25 mouse cellular contexts compared by ENCODE assay signal in the genomic region with DNA sequence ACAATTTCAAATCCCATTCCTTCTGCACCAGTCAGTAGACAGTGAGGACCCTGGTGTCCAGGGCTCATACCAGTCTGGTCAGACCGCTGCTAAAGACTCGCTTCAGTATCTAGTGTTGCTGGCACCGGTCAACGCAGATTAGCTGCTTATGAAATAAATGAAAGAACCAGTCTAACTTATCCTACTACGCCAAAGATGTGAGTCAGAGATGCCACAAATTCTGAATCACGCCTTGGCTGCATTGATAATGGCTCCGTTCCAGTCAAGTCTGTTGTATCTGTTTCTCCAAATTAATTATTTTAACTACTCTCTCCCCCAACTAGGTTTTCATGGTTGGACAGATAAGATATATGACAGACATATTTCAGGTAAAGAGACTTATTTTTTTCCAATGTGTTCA. TPM values are rescaled to one million over a fixed set of nuclear protein-coding genes. Genes with fewer than 3 reads are reported as not detected.
DNase-seq lines count a peak whose midpoint lies in the region; ATAC-seq and TF ChIP-seq lines count a peak whose summit lies in the region.
"Had no signal": no experiment of that assay in that cellular context is flagged by ENCODE, and none has a peak within 500 bp of the region (broad histone marks: within the 10 kb centered on the region; RNA-seq: fewer than 3 reads in every experiment).

No protein-coding gene starts in this region.

- no peak for TF ChIP-seq CTCF in C2C12 (IDR thresholded peaks at IDR 0.05; ENCODE audit: control insufficient read depth, insufficient read depth, insufficient read length)

- H3K27ac ChIP-seq in hindbrain, embryonic 11.5 days (ENCODE audit: low read depth, low read length): no peak overlapping the region
- H3K27ac ChIP-seq in midbrain, embryonic 11.5 days (ENCODE audit: low read depth, low read length): no peak overlapping the region
- H3K27ac ChIP-seq: forebrain, embryonic 15.5 days; heart, embryonic 10.5 days; hindbrain, embryonic 13.5 days; hindbrain, postnatal 0 days had no signal

- ATAC-seq in hindbrain, embryonic 11.5 days (ENCODE audit: low FRiP score): no peak
- no peak for ATAC-seq in midbrain, embryonic 11.5 days (ENCODE audit: low FRiP score)
- ATAC-seq: forebrain, embryonic 15.5 days; hindbrain, postnatal 0 days had no signal

- H3K4me3 ChIP-seq in C2C12 (ENCODE audit: insufficient read depth, poor library complexity, severe bottlenecking): no peak overlapping the region
- H3K4me3 ChIP-seq in hindbrain, embryonic 11.5 days (ENCODE audit: low read depth, low read length): no peak overlapping the region
- no peak overlapping the region for H3K4me3 ChIP-seq in midbrain, embryonic 11.5 days (ENCODE audit: low read depth, low read length)
- H3K4me3 ChIP-seq: heart, embryonic 10.5 days; hindbrain, embryonic 13.5 days had no signal

- H3K4me1 ChIP-seq in hindbrain, embryonic 11.5 days (replicated peaks; ENCODE audit: control insufficient read depth, insufficient read depth, low read length): peaks cover 16% of the 10 kb centered on the region
- H3K4me1 ChIP-seq in midbrain, embryonic 11.5 days (ENCODE audit: control insufficient read depth, insufficient read depth, low read length): peaks cover 22% of the 10 kb centered on the region

- H3K9me3 ChIP-seq in hindbrain, embryonic 11.5 days (ENCODE audit: control insufficient read depth, low read length): no peaks in the 10 kb centered on the region
- H3K9me3 ChIP-seq in midbrain, embryonic 11.5 days (ENCODE audit: control insufficient read depth, low read length): no peaks in the 10 kb centered on the region
- H3K9me3 ChIP-seq: embryonic facial prominence, embryonic 10.5 days; forebrain, embryonic 15.5 days; heart, embryonic 10.5 days; hindbrain, embryonic 13.5 days had no signal

- DNase-seq in kidney, postnatal 10 days: peak; percentile 4
- no peak for DNase-seq in kidney, postnatal 4 days
- peak; percentile 53 for DNase-seq in 3134 (ENCODE audit: extremely low read depth, insufficient read length, low spot score)
- peak; percentile 78 for DNase-seq in fat pad, adult 2 months (ENCODE audit: extremely low read depth, low read depth, low spot score)
- no peak for DNase-seq in cerebellum, adult 9-10 months
- DNase-seq in hindbrain, embryonic 11.5 days (ENCODE audit: low spot score): no peak
- no peak for DNase-seq in midbrain, embryonic 11.5 days (ENCODE audit: low spot score, missing footprints)
- DNase-seq: adrenal gland, postnatal 14 days; B cell, adult 2 months; cerebellum, adult 11-12 months; cerebellum, adult 9-11 months; cerebellum, postnatal 36 days; heart, adult 18-20 months; heart, postnatal 10 days; heart, postnatal 4 days had no signal

- WGBS in hindbrain, embryonic 11.5 days: 97% methylated on average over 7 of the region's 7 CpGs
- 95% methylated on average over 7 of the region's 7 CpGs for WGBS in midbrain, embryonic 11.5 days

- H3K4me2 ChIP-seq in hindbrain, embryonic 11.5 days (replicated peaks; ENCODE audit: low read depth, low read length): no peak overlapping the region
- H3K4me2 ChIP-seq in midbrain, embryonic 11.5 days: no peak overlapping the region

- H3ac ChIP-seq in C2C12 (ENCODE audit: control insufficient read depth, insufficient read length, low read depth): no peak overlapping the region

- peaks cover 22% of the 10 kb centered on the region for H3K79me3 ChIP-seq in C2C12 (ENCODE audit: low read depth)

- peaks cover 32% of the 10 kb centered on the region for H3K79me2 ChIP-seq in C2C12 (ENCODE audit: control insufficient read depth, insufficient read depth)

- H3K9ac ChIP-seq in hindbrain, embryonic 11.5 days (ENCODE audit: low read depth, low read length): no peak overlapping the region
- H3K9ac ChIP-seq in midbrain, embryonic 11.5 days (ENCODE audit: low read length): no peak overlapping the region
- H3K9ac ChIP-seq: forebrain, embryonic 15.5 days; hindbrain, embryonic 13.5 days had no signal

- no peaks in the 10 kb centered on the region for H3K36me3 ChIP-seq in C2C12 (ENCODE audit: control insufficient read depth, insufficient read depth)
- no peaks in the 10 kb centered on the region for H3K36me3 ChIP-seq in hindbrain, embryonic 11.5 days (ENCODE audit: control insufficient read depth, insufficient read depth, low read length)
- peaks cover 1% of the 10 kb centered on the region for H3K36me3 ChIP-seq in midbrain, embryonic 11.5 days (ENCODE audit: control insufficient read depth, insufficient read depth, low read length)
- H3K36me3 ChIP-seq: forebrain, embryonic 15.5 days; hindbrain, embryonic 13.5 days had no signal

- no peaks in the 10 kb centered on the region for H3K27me3 ChIP-seq in C2C12 (ENCODE audit: control insufficient read depth, insufficient read depth, insufficient read length)
- H3K27me3 ChIP-seq in hindbrain, embryonic 11.5 days (ENCODE audit: control insufficient read depth, insufficient read depth, low read length): no peaks in the 10 kb centered on the region; the same call in 1 of the 2 replicates
- H3K27me3 ChIP-seq in midbrain, embryonic 11.5 days (ENCODE audit: control insufficient read depth, insufficient read depth, low read length): peaks cover 3% of the 10 kb centered on the region; the same call in 1 of the 2 replicates

TF ChIP-seq in C2C12, 6 proteins besides CTCF, POLR2A, EP300 and RAD21:
- TF ChIP-seq MYOG (IDR thresholded peaks at IDR 0.05; ENCODE audit: control insufficient read depth, extremely low read depth, insufficient read length) (no peak), USF1 (IDR thresholded peaks at IDR 0.05; ENCODE audit: low read depth) (no peak), MYOD1 (IDR thresholded peaks at IDR 0.05; ENCODE audit: control insufficient read depth, insufficient read length, low read depth) (no peak), CEBPB (IDR thresholded peaks at IDR 0.05; ENCODE audit: low read depth) (peak; percentile 8), MAX (IDR thresholded peaks at IDR 0.05) (no peak)

RNA-seq across cellular contexts. Expression of gene Cbx2, which starts 1.6 kb away (rescaled TPM):
- polyA plus RNA-seq in C2C12 (2012; fragmentation: generic; extraction: Trizol): 14.8 TPM
- 44.4 and 54.5 TPM in 2 replicates for polyA plus RNA-seq in hindbrain, embryonic 11.5 days (2014; fragmentation: Nextera tagmentation; extraction: Ambion mirVana)
- 66.7 and 70.5 TPM in 2 replicates for polyA plus RNA-seq in midbrain, embryonic 11.5 days (2014; fragmentation: Nextera tagmentation; extraction: Ambion mirVana)

RNA-seq across cellular contexts. Expression of gene Cbx8, which starts 19.6 kb away (rescaled TPM):
- polyA plus RNA-seq in C2C12 (2012; fragmentation: generic; extraction: Trizol): 6.4 TPM
- polyA plus RNA-seq in hindbrain, embryonic 11.5 days (2014; fragmentation: Nextera tagmentation; extraction: Ambion mirVana): 9.1 and 9.3 TPM in 2 replicates
- 11.3 and 11.9 TPM in 2 replicates for polyA plus RNA-seq in midbrain, embryonic 11.5 days (2014; fragmentation: Nextera tagmentation; extraction: Ambion mirVana)

RNA-seq across cellular contexts. Expression of gene Enpp7, which starts 33.2 kb away (rescaled TPM):
- polyA plus RNA-seq in C2C12 (2012; fragmentation: generic; extraction: Trizol): not detected
- not detected in 2 replicates for polyA plus RNA-seq in hindbrain, embryonic 11.5 days (2014; fragmentation: Nextera tagmentation; extraction: Ambion mirVana)
- polyA plus RNA-seq in midbrain, embryonic 11.5 days (2014; fragmentation: Nextera tagmentation; extraction: Ambion mirVana): not detected in 2 replicates
- polyA plus RNA-seq: embryonic facial prominence, embryonic 10.5 days; embryonic facial prominence, embryonic 14.5 days; forebrain, embryonic 11.5 days; forebrain, embryonic 15.5 days; heart, embryonic 10.5 days; heart, embryonic 14.5 days; hindbrain, embryonic 13.5 days; hindbrain, postnatal 0 days; intestine, embryonic 14.5 days had no signal

Comparison
In these comparisons a context has a peak if more than half of its experiments do, and no peak if none do; other contexts are left out.
1. DNase-seq: peak in kidney, postnatal 10 days (single experiment), 3134 (single experiment) and fat pad, adult 2 months (single experiment); none in kidney, postnatal 4 days (0 of 2), cerebellum, adult 9-10 months (single experiment), hindbrain, embryonic 11.5 days (single experiment) and midbrain, embryonic 11.5 days (single experiment).